10 mouse cellular contexts compared by ENCODE assay signal in genomic region chr1:36071611-36072010, GRCm38 (mm10). TPM values are rescaled to one million over a fixed set of nuclear protein-coding genes. Genes with fewer than 3 reads are reported as not detected.
DNase-seq lines count a peak whose midpoint lies in the region; ATAC-seq and TF ChIP-seq lines count a peak whose summit lies in the region.
"Had no signal": no experiment of that assay in that cellular context is flagged by ENCODE, and none has a peak within 500 bp of the region (broad histone marks: within the 10 kb centered on the region; RNA-seq: fewer than 3 reads in every experiment).

No protein-coding gene starts in this region.

- H3K4me2 ChIP-seq in heart, embryonic 13.5 days, result peak overlapping the region; percentile 99
- H3K4me2 ChIP-seq in forebrain, embryonic 13.5 days, result peak overlapping the region; percentile 98
- H3K4me2 ChIP-seq in liver, embryonic 15.5 days, result peak overlapping the region; percentile 89

- H3K36me3 ChIP-seq in heart, embryonic 13.5 days, result peaks cover 25% of the 10 kb centered on the region
- peaks cover 49% of the 10 kb centered on the region for H3K36me3 ChIP-seq in ES-Bruce4 (ENCODE audit: control insufficient read depth, insufficient read depth, low read length, poor library complexity, severe bottlenecking)
- 0 out of 2 replicates have a peak, but pooled peaks cover 9% of the 10 kb centered on the region for H3K36me3 ChIP-seq in forebrain, embryonic 13.5 days (ENCODE audit: poor library complexity, severe bottlenecking)
- H3K36me3 ChIP-seq in liver, embryonic 15.5 days (replicated peaks), result peaks cover 67% of the 10 kb centered on the region

- no peak for TF ChIP-seq EP300 in ES-Bruce4 (IDR thresholded peaks at IDR 0.05; ENCODE audit: insufficient read depth, low read depth, low read length)

- H3K9ac ChIP-seq in heart, embryonic 13.5 days, result peak overlapping the region; percentile 52
- no peak overlapping the region for H3K9ac ChIP-seq in ES-Bruce4 (ENCODE audit: low read depth, poor library complexity, severe bottlenecking)
- peak overlapping the region; percentile 22; the same call in 1 of the 2 replicates for H3K9ac ChIP-seq in forebrain, embryonic 13.5 days
- H3K9ac ChIP-seq in liver, embryonic 15.5 days, result peak overlapping the region; percentile 96

- no peak overlapping the region for H3K27ac ChIP-seq in heart, embryonic 13.5 days (replicated peaks)
- H3K27ac ChIP-seq in ES-Bruce4 (ENCODE audit: insufficient read depth, low read length), result no peak overlapping the region
- H3K27ac ChIP-seq in forebrain, embryonic 13.5 days, result no peak overlapping the region
- peak overlapping the region; percentile 86 for H3K27ac ChIP-seq in liver, embryonic 15.5 days (replicated peaks)

- no peak for ATAC-seq in heart, embryonic 13.5 days (ENCODE audit: extremely low read depth, insufficient number of reproducible peaks, low FRiP score, low TSS enrichment)
- no peak for ATAC-seq in forebrain, embryonic 13.5 days
- ATAC-seq in liver, embryonic 15.5 days (ENCODE audit: insufficient read depth), result no peak

- no peak for DNase-seq in heart, postnatal 10 days
- no peak for DNase-seq in Muller cell, postnatal 12 days (ENCODE audit: inconsistent ontology term)
- DNase-seq in frontal cortex, postnatal 14 days (ENCODE audit: low spot score in 2 of 2), result no peak
- DNase-seq in cerebellum, postnatal 36 days, result no peak
- DNase-seq: layer of hippocampus, adult 9-11 months had no signal

- intact Hi-C loops in heart, postnatal 10 days (cut with DNase I), result loop anchor here (2.0 kb wide), 1 partner anchor 63 kb away; no protein-coding TSS in a partner anchor

- peaks cover 79% of the 10 kb centered on the region for H3K4me1 ChIP-seq in heart, embryonic 13.5 days
- H3K4me1 ChIP-seq in ES-Bruce4 (ENCODE audit: control insufficient read depth, insufficient read depth, low read length), result peaks cover 10% of the 10 kb centered on the region
- peaks cover 66% of the 10 kb centered on the region for H3K4me1 ChIP-seq in forebrain, embryonic 13.5 days
- peaks cover 82% of the 10 kb centered on the region for H3K4me1 ChIP-seq in liver, embryonic 15.5 days (replicated peaks)

- no peaks in the 10 kb centered on the region for H3K9me3 ChIP-seq in heart, embryonic 13.5 days
- H3K9me3 ChIP-seq in ES-Bruce4 (replicated peaks; ENCODE audit: control insufficient read depth, insufficient read depth, low read length, poor library complexity, severe bottlenecking), result no peaks in the 10 kb centered on the region
- H3K9me3 ChIP-seq in forebrain, embryonic 13.5 days (replicated peaks), result no peaks in the 10 kb centered on the region
- no peaks in the 10 kb centered on the region for H3K9me3 ChIP-seq in liver, embryonic 15.5 days (replicated peaks)

- 90% methylated on average over 3 of the region's 3 CpGs for WGBS in heart, embryonic 13.5 days
- 88% methylated on average over 3 of the region's 3 CpGs for WGBS in forebrain, embryonic 13.5 days
- WGBS in liver, embryonic 15.5 days (ENCODE audit: insufficient replicate concordance), result 83% methylated on average over 3 of the region's 3 CpGs

- no peaks in the 10 kb centered on the region for H3K27me3 ChIP-seq in heart, embryonic 13.5 days (replicated peaks)
- H3K27me3 ChIP-seq in ES-Bruce4 (ENCODE audit: control insufficient read depth, insufficient read depth, low read length, poor library complexity, severe bottlenecking), result no peaks in the 10 kb centered on the region
- H3K27me3 ChIP-seq in forebrain, embryonic 13.5 days, result 0 out of 2 replicates have a peak, but pooled peaks cover 6% of the 10 kb centered on the region
- no peaks in the 10 kb centered on the region for H3K27me3 ChIP-seq in liver, embryonic 15.5 days
- H3K27me3 ChIP-seq: CH12.LX had no signal

- TF ChIP-seq CTCF in ES-Bruce4 (IDR thresholded peaks at IDR 0.05; ENCODE audit: low read depth, low read length), result no peak

- no peak for TF ChIP-seq POLR2A in ES-Bruce4 (IDR thresholded peaks at IDR 0.05; ENCODE audit: insufficient read depth, low read length)

- H3K4me3 ChIP-seq in heart, embryonic 13.5 days, result peak overlapping the region; percentile 89
- peak overlapping the region; percentile 90 for H3K4me3 ChIP-seq in ES-Bruce4 (ENCODE audit: low read depth, low read length)
- peak overlapping the region; percentile 82; the same call in 1 of the 2 replicates for H3K4me3 ChIP-seq in forebrain, embryonic 13.5 days
- peak overlapping the region; percentile 92 for H3K4me3 ChIP-seq in liver, embryonic 15.5 days (replicated peaks)

RNA-seq across cellular contexts. Expression of gene Hs6st1, which starts 3.4 kb away (rescaled TPM):
- polyA plus RNA-seq in heart, embryonic 13.5 days (2015; fragmentation: Nextera tagmentation; extraction: Ambion mirVana), result 4.2 and 4.4 TPM in 2 replicates
- total RNA-seq in heart, postnatal 10 days (2021), result 10 to 100 TPM; 26.4 to 35.1 TPM
- polyA plus RNA-seq in ES-Bruce4 (2011; ENCODE audit: insufficient read depth, insufficient read length, low read depth, missing spikeins), result 75.6 and 79.2 TPM in 2 replicates
- 5.2 and 5.4 TPM in 2 replicates for polyA plus RNA-seq in forebrain, embryonic 13.5 days (2015; fragmentation: Nextera tagmentation; extraction: Ambion mirVana)
- polyA plus RNA-seq in liver, embryonic 15.5 days (2015; fragmentation: Nextera tagmentation; extraction: Ambion mirVana), result 13.2 and 17.4 TPM in 2 replicates
